Mouse (Mus musculus) embryonic facial prominence, embryonic 11.5 days (tissue): Measurements from ENCODE around the gene Dcun1d2. TPM values are rescaled to one million over a fixed set of nuclear protein-coding genes. Genes with fewer than 3 reads are reported as not detected.

Experiments
- ATAC-seq: fragments of 200-750 bp; cut with Nextera tagmentation; replicated peaks from 2 replicates; pipeline ENCODE4 v1.8.0; 2017; ENCODE audit warnings: low read depth; ENCODE audit not compliant: insufficient number of reproducible peaks, low FRiP score, low TSS enrichment
- DNase-seq: peaks from one replicate; pipeline ENCODE4 v3.0.0-alpha.2; 2015; ENCODE audit warnings: low spot score
- H3K27ac ChIP-seq: fragments of 300-500 bp; sonication (generic); replicated peaks from 2 replicates; pipeline ENCODE4 v1.5.1; 2014; ENCODE audit warnings: mild to moderate bottlenecking, low read depth, low read length, control low read depth
- H3K27me3 ChIP-seq: fragments of 300-500 bp; sonication (generic); 2 replicates; pipeline ENCODE4 v1.6.1; 2014; ENCODE audit warnings: mild to moderate bottlenecking, low read length, moderate library complexity, mixed read lengths; ENCODE audit not compliant: control insufficient read depth, insufficient read depth
- H3K36me3 ChIP-seq: fragments of 300-500 bp; sonication (generic); replicated peaks from 2 replicates; pipeline ENCODE4 v1.6.1; 2014; ENCODE audit warnings: low read depth, mild to moderate bottlenecking, low read length, moderate library complexity, mixed read lengths; ENCODE audit not compliant: control insufficient read depth, insufficient read depth
- H3K4me1 ChIP-seq: fragments of 300-500 bp; sonication (generic); 2 replicates; pipeline ENCODE4 v1.6.1; 2014; ENCODE audit warnings: low read length, mixed read lengths; ENCODE audit not compliant: control insufficient read depth, insufficient read depth
- H3K4me2 ChIP-seq: fragments of 300-500 bp; sonication (generic); 2 replicates; pipeline ENCODE4 v1.6.1; 2014; ENCODE audit warnings: low read depth, mild to moderate bottlenecking, control low read depth, low read length, moderate library complexity
- H3K4me3 ChIP-seq: fragments of 300-500 bp; sonication (generic); 2 replicates; pipeline ENCODE4 v1.5.1; 2014; ENCODE audit warnings: low read depth, low read length, control low read depth
- H3K9ac ChIP-seq: fragments of 300-500 bp; sonication (generic); replicated peaks from 2 replicates; pipeline ENCODE4 v1.6.1; 2014; ENCODE audit warnings: mild to moderate bottlenecking, control low read depth, low read length
- H3K9me3 ChIP-seq: fragments of 300-500 bp; sonication (generic); replicated peaks from 2 replicates; pipeline ENCODE4 v1.6.1; 2016; ENCODE audit warnings: mild to moderate bottlenecking, low read length, inconsistent platforms, mixed read lengths; ENCODE audit not compliant: control insufficient read depth
- WGBS: fragments of 180-500 bp; shearing (Covaris S2); extraction: QIAGEN DNeasy Blood & Tissue Kit; methylation state at CpG from one replicate; pipeline ENCODE4 v1.1.7; 2014; 5-methylcytosine and 5-hydroxymethylcytosine counted together
- polyA plus RNA-seq: library from polyadenylated mRNA; unstranded; fragments of >200 nt; fragmentation: Nextera tagmentation; extraction: Ambion mirVana; gene quantifications from 2 replicates; pipeline ENCODE4 v1.2.1, GENCODE M21; 2014

Dcun1d2 gene
- polyA plus RNA-seq, 1 experiment from 2014 or later, result 31.7 TPM

DNA sequence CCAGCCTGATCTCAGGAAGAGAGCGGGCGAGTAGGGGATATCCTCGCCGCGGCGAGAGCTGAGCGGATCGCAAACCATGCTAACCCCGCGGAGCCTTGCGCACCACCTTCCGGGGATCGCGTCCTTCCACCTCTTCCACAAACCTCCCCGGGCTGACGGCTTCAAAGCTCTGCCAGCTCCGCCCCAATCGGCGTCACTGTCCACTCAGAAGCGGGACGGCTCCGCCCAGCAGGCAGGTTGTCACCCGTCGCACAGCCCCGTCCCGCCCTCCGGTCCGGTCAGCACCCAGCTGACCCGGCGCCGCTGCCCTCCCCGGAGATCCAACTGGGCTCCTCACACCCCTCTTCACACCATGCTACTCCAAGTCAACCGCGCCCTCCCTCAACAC is 633 bp downstream of the Dcun1d2 start:
- H3K27me3 ChIP-seq, result no peaks in the 10 kb centered on the region
- H3K27ac ChIP-seq, result peak overlapping the region; percentile 79
- H3K9me3 ChIP-seq, result no peaks in the 10 kb centered on the region
- H3K4me3 ChIP-seq, result peak overlapping the region; percentile 77
- peak overlapping the region; percentile 73 for H3K9ac ChIP-seq
- H3K4me1 ChIP-seq, result 0 out of 2 replicates have a peak, but pooled peaks cover 4% of the 10 kb centered on the region
- no peaks in the 10 kb centered on the region for H3K36me3 ChIP-seq
- DNase-seq (peak; percentile 80), ATAC-seq (peak; percentile 63)
- under 1% methylated on average over 25 of the region's 34 CpGs for WGBS
- peak overlapping the region; percentile 92 for H3K4me2 ChIP-seq

DNA sequence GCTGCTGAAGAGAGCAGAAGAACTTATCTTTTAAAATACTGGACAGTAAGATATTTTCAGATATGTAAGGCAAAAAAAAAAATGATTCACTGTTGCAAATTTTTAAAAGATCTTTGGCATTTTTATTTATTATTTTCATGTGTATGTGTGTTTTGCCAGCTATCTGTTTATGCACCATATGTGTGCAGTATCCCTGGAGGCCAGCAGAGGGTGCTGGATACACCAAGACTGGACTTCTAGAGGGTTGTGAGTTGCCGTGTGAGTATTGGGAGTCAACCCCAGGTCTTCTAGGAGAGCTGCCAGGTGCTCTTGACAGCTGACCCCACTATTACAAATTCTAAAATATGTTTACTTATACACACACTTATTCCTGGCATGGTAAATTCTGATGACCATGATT is 4.7 kb downstream of the Dcun1d2 start:
- Histone ChIP-seq H3K4me1 (0 out of 2 replicates have a peak, but pooled peaks cover 4% of the 10 kb centered on the region), H3K9ac (no peak overlapping the region), H3K4me2 (no peak overlapping the region), H3K36me3 (no peaks in the 10 kb centered on the region), H3K4me3 (no peak overlapping the region), H3K9me3 (no peaks in the 10 kb centered on the region), H3K27ac (no peak overlapping the region), H3K27me3 (no peaks in the 10 kb centered on the region)
- no peak for ATAC-seq
- 76% methylated on average over 1 of the region's 1 CpGs for WGBS
- DNase-seq, result no peak

DNA sequence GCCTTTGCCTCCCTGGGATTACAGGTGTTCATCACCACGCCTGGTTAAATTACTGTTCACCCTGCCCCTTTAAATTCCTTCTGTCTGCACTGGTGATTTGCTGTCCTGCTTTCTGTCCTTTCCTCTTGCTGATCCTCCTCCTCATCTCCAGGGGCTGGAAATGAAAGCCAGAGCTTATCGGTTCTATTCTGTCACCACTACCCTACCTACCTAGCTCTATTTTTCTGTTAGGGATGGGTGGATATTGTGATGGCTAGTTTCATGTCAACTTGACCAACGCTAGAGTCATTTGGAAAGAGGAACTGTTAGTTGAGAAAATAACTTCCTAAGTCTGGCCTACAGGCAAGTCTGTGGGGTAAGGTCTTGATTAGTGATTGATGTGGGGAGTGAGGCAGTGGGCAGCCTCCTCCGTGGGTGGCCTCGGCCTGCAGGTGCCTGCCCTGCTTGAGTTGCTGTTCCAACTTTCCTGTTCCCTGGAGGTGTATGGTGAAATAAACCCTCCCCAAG is 10.9 kb downstream of the Dcun1d2 start:
- no peaks in the 10 kb centered on the region for H3K9me3 ChIP-seq
- WGBS, result 75% methylated on average over 5 of the region's 5 CpGs
- no peaks in the 10 kb centered on the region for H3K4me1 ChIP-seq
- H3K4me2 ChIP-seq, result no peak overlapping the region
- ATAC-seq (no peak), DNase-seq (no peak)
- no peak overlapping the region for H3K4me3 ChIP-seq
- H3K27ac ChIP-seq, result no peak overlapping the region
- no peak overlapping the region for H3K9ac ChIP-seq
- H3K27me3 ChIP-seq, result no peaks in the 10 kb centered on the region
- H3K36me3 ChIP-seq, result no peaks in the 10 kb centered on the region

DNA sequence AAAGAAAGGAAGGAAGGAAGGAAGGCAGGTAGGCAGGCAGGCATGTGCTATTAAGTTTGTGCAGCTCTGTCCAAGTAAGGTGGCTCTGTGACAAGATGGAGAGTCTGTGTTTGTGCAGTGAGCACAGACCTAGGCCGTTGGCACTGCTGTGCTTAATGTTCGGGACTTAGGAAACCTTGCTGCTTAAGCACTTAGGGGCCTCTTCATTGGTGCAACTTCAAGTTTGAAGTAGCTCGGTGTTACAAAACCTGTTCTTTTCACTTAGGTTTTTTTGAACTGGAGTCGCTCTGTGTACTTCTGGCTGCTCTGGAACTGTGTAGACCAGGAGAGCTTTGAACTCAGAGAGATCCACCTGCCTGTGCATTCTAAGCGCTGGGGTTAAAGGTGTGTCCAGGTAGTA is 15.1 kb downstream of the Dcun1d2 start:
- Histone ChIP-seq H3K4me1 (no peaks in the 10 kb centered on the region), H3K36me3 (no peaks in the 10 kb centered on the region), H3K27ac (no peak overlapping the region), H3K4me2 (no peak overlapping the region), H3K9me3 (no peaks in the 10 kb centered on the region), H3K27me3 (no peaks in the 10 kb centered on the region), H3K4me3 (no peak overlapping the region), H3K9ac (no peak overlapping the region)
- WGBS, result 89% methylated on average over 5 of the region's 5 CpGs
- DNase-seq, result no peak
- no peak for ATAC-seq

DNA sequence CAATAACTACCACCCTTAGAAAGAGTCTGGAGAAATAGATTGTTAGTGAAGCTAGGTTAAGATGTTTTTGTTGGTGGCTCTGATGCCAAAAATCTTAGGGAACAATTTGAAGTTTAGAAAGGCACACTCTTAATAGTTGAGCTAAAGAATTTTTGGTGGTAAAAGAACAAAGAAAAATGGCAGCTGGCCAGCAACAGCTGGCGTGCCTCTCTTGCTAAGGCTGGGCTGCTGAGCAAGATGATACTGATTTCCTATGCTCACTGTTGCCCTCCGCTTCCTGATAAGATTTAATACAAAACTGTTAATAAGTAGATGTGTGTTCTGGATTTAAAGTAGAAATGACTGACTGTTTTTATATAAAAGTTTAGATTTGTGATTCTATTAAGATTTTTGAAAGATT is 20.4 kb downstream of the Dcun1d2 start:
- H3K4me1 ChIP-seq, result no peaks in the 10 kb centered on the region
- H3K36me3 ChIP-seq, result no peaks in the 10 kb centered on the region
- H3K4me3 ChIP-seq, result no peak overlapping the region
- no peak overlapping the region for H3K4me2 ChIP-seq
- H3K9ac ChIP-seq, result no peak overlapping the region
- no peak overlapping the region for H3K27ac ChIP-seq
- ATAC-seq (no peak), DNase-seq (no peak)
- H3K9me3 ChIP-seq, result no peaks in the 10 kb centered on the region
- no peaks in the 10 kb centered on the region for H3K27me3 ChIP-seq
- WGBS, result 89% methylated on average over 2 of the region's 2 CpGs

DNA sequence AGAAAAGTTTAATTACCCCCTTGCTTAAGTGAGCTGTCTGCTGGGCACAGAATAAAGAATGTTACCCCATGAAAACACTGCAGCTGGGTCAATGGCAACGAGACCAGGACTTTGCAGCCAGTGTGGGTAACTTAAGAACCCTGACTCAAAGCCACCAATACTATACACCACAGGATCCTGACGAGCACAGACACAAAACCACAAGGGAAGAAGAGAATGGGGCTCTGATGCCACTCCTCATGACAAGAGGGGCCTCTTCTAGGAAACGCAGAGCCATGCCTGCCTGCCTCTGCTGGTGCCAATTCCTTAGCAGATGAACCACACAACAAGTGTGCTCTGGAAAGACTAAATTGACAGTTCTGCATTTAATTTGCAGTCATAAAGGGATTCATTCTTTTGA is 24.6 kb downstream of the Dcun1d2 start:
- no peak overlapping the region for H3K9ac ChIP-seq
- ATAC-seq (no peak), DNase-seq (no peak)
- no peak overlapping the region for H3K4me3 ChIP-seq
- no peak overlapping the region for H3K4me2 ChIP-seq
- H3K27me3 ChIP-seq, result no peaks in the 10 kb centered on the region
- WGBS, result 66% methylated on average over 3 of the region's 3 CpGs
- H3K27ac ChIP-seq, result no peak overlapping the region
- H3K36me3 ChIP-seq, result no peaks in the 10 kb centered on the region
- no peaks in the 10 kb centered on the region for H3K9me3 ChIP-seq
- H3K4me1 ChIP-seq, result no peaks in the 10 kb centered on the region

DNA sequence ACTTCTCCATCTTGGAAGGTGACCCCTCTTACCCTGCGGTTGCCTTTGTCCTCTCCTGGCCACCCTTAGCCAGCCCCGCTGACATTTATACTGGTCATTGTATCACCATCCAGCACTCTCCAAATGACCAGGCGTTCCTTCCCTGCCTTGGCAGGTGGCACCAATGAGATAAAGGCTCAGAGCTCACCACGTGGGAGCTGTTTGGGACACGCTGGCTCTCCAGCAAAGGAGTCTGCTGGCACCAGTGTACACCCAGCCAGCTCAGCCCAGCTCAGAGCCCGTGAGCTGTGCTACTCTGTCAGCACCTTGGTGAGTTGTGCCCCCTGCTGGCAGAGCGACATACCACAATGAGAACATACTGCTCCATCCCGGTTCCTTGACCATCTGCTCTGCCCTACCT is 33.9 kb downstream of the Dcun1d2 start, which contains the start of gene Adprhl1:
Gene Adprhl1 (minus strand): TSS at position 144 of the 400 bp plus-strand sequence.
- 35% methylated on average over 8 of the region's 8 CpGs for WGBS
- Histone ChIP-seq H3K9me3 (no peaks in the 10 kb centered on the region), H3K27ac (no peak within 1 kb of the TSS), H3K4me2 (no peak within 1 kb of the TSS), H3K4me1 (no peaks in the 10 kb centered on the region), H3K27me3 (no peaks in the 10 kb centered on the region), H3K36me3 (peaks cover 4% of the 10 kb centered on the region), H3K4me3 (no peak within 1 kb of the TSS), H3K9ac (no peak within 1 kb of the TSS)
- DNase-seq, result peak; percentile 72
- ATAC-seq, result peak; percentile 58; the same call in 1 of the 2 replicates

DNA sequence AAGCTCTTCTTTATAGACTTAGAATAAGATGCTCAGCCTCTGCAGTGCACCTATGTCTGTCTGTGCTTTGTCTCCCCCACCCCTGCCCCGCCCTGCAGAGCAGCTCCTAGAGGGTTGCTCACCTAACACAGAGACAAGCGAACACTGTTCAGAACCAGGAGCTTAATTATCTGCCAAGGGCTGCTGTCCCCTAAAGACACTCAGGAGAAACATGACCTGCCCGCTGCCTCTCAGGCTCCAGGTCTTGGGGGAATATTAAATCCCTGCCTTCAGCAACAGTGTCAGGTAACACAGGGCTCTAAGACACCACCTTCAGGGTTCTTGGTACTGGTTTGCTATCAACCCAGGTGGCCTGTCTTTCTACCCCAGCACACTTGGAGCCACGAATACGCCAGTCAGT is 34.5 kb downstream of the Dcun1d2 start:
- Histone ChIP-seq H3K36me3 (peaks cover 4% of the 10 kb centered on the region), H3K9me3 (no peaks in the 10 kb centered on the region), H3K4me3 (no peak overlapping the region), H3K27me3 (no peaks in the 10 kb centered on the region), H3K4me2 (no peak overlapping the region), H3K4me1 (no peaks in the 10 kb centered on the region), H3K27ac (no peak overlapping the region), H3K9ac (no peak overlapping the region)
- DNase-seq (no peak), ATAC-seq (0 out of 2 replicates have a peak, but pooled peaks have one; percentile 44)
- 68% methylated on average over 5 of the region's 5 CpGs for WGBS
